9 mouse cellular contexts compared by ENCODE assay signal in genomic region chr14:72869188-72869749, GRCm38 (mm10).
DNase-seq lines count a peak whose midpoint lies in the region; ATAC-seq lines count a peak whose summit lies in the region.
"Had no signal": no experiment of that assay in that cellular context is flagged by ENCODE, and none has a peak within 500 bp of the region (broad histone marks: within the 10 kb centered on the region; RNA-seq: fewer than 3 reads in every experiment).

No protein-coding gene starts in this region.

- peak overlapping the region; percentile 50 for H3K4me2 ChIP-seq in heart, embryonic 14.5 days (ENCODE audit: low read length)
- peak overlapping the region; percentile 33 for H3K4me2 ChIP-seq in stomach, embryonic 15.5 days

- no peak for ATAC-seq in heart, embryonic 14.5 days (ENCODE audit: insufficient number of reproducible peaks, insufficient read depth, low FRiP score, low read depth)
- peak; percentile 73 for ATAC-seq in stomach, embryonic 15.5 days (ENCODE audit: insufficient read depth, low FRiP score, low read depth)

- intact Hi-C loops in heart, postnatal 10 days (cut with DNase I) = no loop called here
- intact Hi-C loops in left cerebral cortex, postnatal 4 days (cut with DNase I) = no loop called here

- H3K27ac ChIP-seq in heart, embryonic 14.5 days (replicated peaks in 1 of 2; ENCODE audit: control insufficient read depth in 1 of 2, insufficient read depth in 1 of 2, low read depth in 2 of 2, low read length in 2 of 2) = no peak overlapping the region
- no peak overlapping the region for H3K27ac ChIP-seq in stomach, embryonic 15.5 days
- H3K27ac ChIP-seq: liver, embryonic 14.5 days had no signal

- H3K27me3 ChIP-seq in heart, embryonic 14.5 days (ENCODE audit: control insufficient read depth, insufficient read depth, low read length) = no peaks in the 10 kb centered on the region
- H3K27me3 ChIP-seq in stomach, embryonic 15.5 days (replicated peaks) = no peaks in the 10 kb centered on the region

- no peak overlapping the region for H3K9ac ChIP-seq in heart, embryonic 14.5 days (ENCODE audit: low read length)
- no peak overlapping the region for H3K9ac ChIP-seq in stomach, embryonic 15.5 days
- H3K9ac ChIP-seq: liver, embryonic 14.5 days had no signal

- WGBS in heart, embryonic 14.5 days = 47% methylated on average over 20 of the region's 20 CpGs
- 36% methylated on average over 20 of the region's 20 CpGs for WGBS in stomach, embryonic 15.5 days

- no peak for DNase-seq in heart, postnatal 10 days
- DNase-seq in 3T3-L1 (ENCODE audit: low read depth, low spot score) = peak; percentile 65
- peak; percentile 33 to 41 for DNase-seq in adrenal gland, postnatal 36 days
- DNase-seq in frontal cortex, postnatal 14 days (ENCODE audit: low spot score in 2 of 2) = peak; percentile 12 to 22
- DNase-seq in left cerebral cortex, postnatal 4 days = peak; percentile 8
- DNase-seq in ovary, postnatal 10 days (ENCODE audit: low spot score) = no peak

- no peak overlapping the region for H3K4me3 ChIP-seq in heart, embryonic 14.5 days (ENCODE audit: control insufficient read depth in 1 of 2, insufficient read depth in 1 of 2, low read depth in 1 of 2, low read length in 2 of 2)
- H3K4me3 ChIP-seq in stomach, embryonic 15.5 days (replicated peaks) = peak overlapping the region; percentile 3; the same call in 1 of the 2 replicates

- H3K9me3 ChIP-seq in heart, embryonic 14.5 days (ENCODE audit: control insufficient read depth, low read length) = no peaks in the 10 kb centered on the region
- no peaks in the 10 kb centered on the region for H3K9me3 ChIP-seq in stomach, embryonic 15.5 days

- no peaks in the 10 kb centered on the region for H3K36me3 ChIP-seq in heart, embryonic 14.5 days (ENCODE audit: control insufficient read depth, insufficient read depth, low read length)
- no peaks in the 10 kb centered on the region for H3K36me3 ChIP-seq in stomach, embryonic 15.5 days

- no peaks in the 10 kb centered on the region for H3K4me1 ChIP-seq in heart, embryonic 14.5 days (ENCODE audit: control insufficient read depth in 2 of 2, insufficient read depth in 2 of 2, low read length in 2 of 2)
- 0 out of 2 replicates have a peak, but pooled peaks cover 4% of the 10 kb centered on the region for H3K4me1 ChIP-seq in stomach, embryonic 15.5 days

Comparison
In these comparisons a context has a peak if more than half of its experiments do, and no peak if none do; other contexts are left out.
1. DNase-seq: peak in 3T3-L1 (single experiment), adrenal gland, postnatal 36 days (2 of 2), frontal cortex, postnatal 14 days (2 of 2) and left cerebral cortex, postnatal 4 days (single experiment); none in heart, postnatal 10 days (0 of 2) and ovary, postnatal 10 days (single experiment).